Mouse (Mus musculus) urinary bladder, postnatal 4 days (tissue): ENCODE results near the gene Serpinb3b.
"Not testable (repeated sequence)": the region's sequence is repeated elsewhere in the genome, so short reads cannot be mapped to it uniquely, and the experiment has no call there.

Experiments used
- DNase-seq, 2 experiments: peaks; one replicate each; pipeline ENCODE4 v3.0.0; 2021 to 2022; ENCODE audit warnings: low spot score in 2 of 2

Serpinb3b gene

GRCm38 (mm10) chr1:107278261-107278660 lies at the start of gene Serpinb3b, which contains the start of gene Serpinb3c:
TSS of gene Serpinb3b (minus strand) at chr1:107278361.
TSS of gene Serpinb3c (minus strand) at chr1:107278371.
- DNase-seq = not testable (repeated sequence)

GRCm38 (mm10) chr1:107243170-107243569 lies 35.0 kb downstream of the Serpinb3b start:
- DNase-seq = not testable (repeated sequence)

GRCm38 (mm10) chr1:107217276-107217675 lies 60.9 kb downstream of the Serpinb3b start:
- DNase-seq = not testable (repeated sequence)

- not testable (repeated sequence) for DNase-seq
Observed at GRCm38 (mm10) chr1:107127453-107127852, 150.7 kb downstream of the Serpinb3b start.
